Mouse (Mus musculus) ovary, adult 10 weeks (tissue): ENCODE measurements around the gene Ms4a4a. TPM values are rescaled to one million over a fixed set of nuclear protein-coding genes. Genes with fewer than 3 reads are reported as not detected.

Experiments
- polyA plus RNA-seq: library from polyadenylated mRNA; stranded (reverse); fragments of 350-450 nt; fragmentation: Illumina TruSeq; extraction: RNeasy Lipid Tissue Mini Kit (QIAGEN cat#74804); gene quantifications from one replicate; pipeline ENCODE4 v1.2.3, GENCODE M21; 2014

Ms4a4a gene
- 5.2 TPM for polyA plus RNA-seq

DNA sequence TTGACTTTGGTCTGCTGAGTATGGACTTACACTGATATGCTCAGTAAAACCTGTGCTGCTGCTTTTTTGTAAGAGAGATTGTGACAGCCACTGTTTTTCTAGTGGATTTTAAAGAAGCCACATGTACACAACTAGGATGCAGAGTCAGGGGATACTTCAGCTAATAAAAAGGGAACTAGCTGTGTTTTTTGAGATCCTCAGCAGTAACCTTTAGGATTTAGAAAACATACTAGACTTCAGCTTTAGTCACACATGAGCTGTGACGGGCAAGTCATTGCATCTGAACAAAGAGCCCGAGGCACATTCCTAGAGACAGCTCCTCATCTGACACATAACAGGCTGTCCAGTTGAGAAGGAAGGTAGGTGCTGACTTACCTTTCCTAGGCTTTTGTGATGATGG, at the start of gene Ms4a4a:
Gene Ms4a4a (plus strand): TSS at position 251 of the 400 bp plus-strand sequence.

DNA sequence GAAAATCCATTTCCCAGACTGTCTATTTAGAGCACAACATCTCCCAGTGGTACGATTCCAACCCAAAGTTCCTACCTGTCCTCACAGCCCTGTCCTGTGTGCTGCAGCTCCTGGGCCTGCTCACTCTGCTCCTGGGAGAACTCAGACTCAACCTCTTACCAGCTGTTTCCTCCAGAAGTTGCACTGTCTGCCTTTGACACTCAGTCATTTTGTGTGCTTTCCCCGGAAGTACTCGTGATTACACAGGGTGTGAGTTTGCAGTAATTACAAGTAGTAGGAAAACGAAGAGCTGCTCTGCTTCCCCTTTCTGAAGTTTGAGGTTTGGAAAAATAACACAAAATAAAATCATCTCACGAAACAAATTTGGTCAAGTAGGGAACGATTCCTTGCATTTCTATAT, 39.4 kb upstream of the Ms4a4a start, which contains the start of gene Ms4a7:
Gene Ms4a7 (minus strand): TSS at position 215 of the 400 bp plus-strand sequence.

DNA sequence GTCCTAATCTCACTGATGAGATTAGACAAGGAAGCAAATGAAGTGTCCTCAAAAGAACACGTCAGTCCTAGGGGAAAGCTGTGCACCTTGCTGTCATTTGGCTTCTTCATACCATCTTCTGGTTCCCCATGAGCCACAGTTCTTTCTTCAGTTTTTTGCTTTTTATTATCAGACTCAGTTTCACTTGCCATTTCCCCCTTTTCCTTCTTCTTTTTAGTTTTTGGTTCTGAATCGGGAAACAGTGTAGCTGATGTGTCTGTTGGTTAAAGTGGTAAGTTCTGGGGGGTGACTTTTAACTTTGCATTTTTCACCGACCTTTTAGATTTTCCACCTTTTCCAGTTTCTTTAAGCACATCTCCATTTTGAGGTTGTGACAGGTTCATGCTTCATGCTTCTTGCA, 29.2 kb downstream of the Ms4a4a start, which contains the start of gene Ms4a4c:
Gene Ms4a4c (plus strand): TSS at position 244 of the 400 bp plus-strand sequence.

Other genes starting within 250 kb of the Ms4a4a start
- not detected for gene 1700017D01Rik, start 244.6 kb upstream of the Ms4a4a start, polyA plus RNA-seq
- not detected for gene 1700025F22Rik, start 210.2 kb upstream of the Ms4a4a start, polyA plus RNA-seq
- not detected for gene Ms4a13, start 178.8 kb upstream of the Ms4a4a start, polyA plus RNA-seq
- not detected for gene Ms4a12, start 143.1 kb upstream of the Ms4a4a start, polyA plus RNA-seq
- gene Ms4a1, start 109.3 kb upstream of the Ms4a4a start, polyA plus RNA-seq: 6.0 TPM
- not detected for gene Ms4a5, start 91.7 kb upstream of the Ms4a4a start, polyA plus RNA-seq
- 3.0 TPM for gene Ms4a14, start 61.1 kb upstream of the Ms4a4a start, polyA plus RNA-seq
- 25.3 TPM for gene Ms4a7, start 39.4 kb upstream of the Ms4a4a start, polyA plus RNA-seq
- 2.4 TPM for gene Ms4a4c, start 29.2 kb downstream of the Ms4a4a start, polyA plus RNA-seq
- gene Ms4a4b, start 68.0 kb downstream of the Ms4a4a start, polyA plus RNA-seq: 5.8 TPM
- 28.5 TPM for gene Ms4a6c, start 93.8 kb downstream of the Ms4a4a start, polyA plus RNA-seq
- gene Gm8369, start 110.4 kb downstream of the Ms4a4a start, polyA plus RNA-seq: 0.51 TPM
- gene Ms4a6b, start 141.0 kb downstream of the Ms4a4a start, polyA plus RNA-seq: 9.6 TPM
- 60.8 TPM for gene Ms4a4d, start 161.3 kb downstream of the Ms4a4a start, polyA plus RNA-seq
- 9.6 TPM for gene Ms4a6d, start 229.3 kb downstream of the Ms4a4a start, polyA plus RNA-seq
- 1.2 TPM for gene Ms4a2, start 248.2 kb downstream of the Ms4a4a start, polyA plus RNA-seq